Mouse (Mus musculus) myocyte (in vitro differentiated cells): ENCODE data around the gene Gm10642.

ENCODE experiments used
- MAX ChIP-seq: IDR thresholded peaks from one replicate; pipeline ENCODE4 v1.6.1; 2011; ENCODE audit warnings: low read depth, mild to moderate bottlenecking, control low read depth
- POLR2A ChIP-seq: IDR thresholded peaks from one replicate; pipeline ENCODE4 v1.6.1; 2011; ENCODE audit warnings: low read depth, mild to moderate bottlenecking, control low read depth, moderate library complexity; ENCODE audit not compliant: insufficient read length
- REST ChIP-seq: IDR thresholded peaks from one replicate; pipeline ENCODE4 v1.6.1; 2011; ENCODE audit warnings: mild to moderate bottlenecking, control low read depth, moderate library complexity; ENCODE audit not compliant: insufficient read depth, insufficient read length
- SRF ChIP-seq: IDR thresholded peaks from one replicate; pipeline ENCODE4 v1.6.1; 2011; ENCODE audit warnings: low read depth; ENCODE audit not compliant: control insufficient read depth, insufficient read length
- TCF3 ChIP-seq: IDR thresholded peaks from one replicate; pipeline ENCODE4 v1.6.1; 2011; ENCODE audit warnings: low read depth, control low read depth; ENCODE audit not compliant: insufficient read length
- USF1 ChIP-seq: IDR thresholded peaks from one replicate; pipeline ENCODE4 v1.6.1; 2011; ENCODE audit warnings: low read depth, mild to moderate bottlenecking, control low read depth, moderate library complexity

GRCm38 (mm10) chr9:70653875-70654274 lies 2.2 kb upstream of the Gm10642 start:
- TF ChIP-seq POLR2A (no peak), SRF (no peak), USF1 (no peak), MAX (no peak), TCF3 (no peak), REST (no peak)
